Mouse (Mus musculus) neural tube, embryonic 15.5 days (tissue): ENCODE measurements around the gene Tubg2. TPM values are rescaled to one million over a fixed set of nuclear protein-coding genes. Genes with fewer than 3 reads are reported as not detected.
A peak's percentile ranks its signal among the peaks of the same experiment; 100 is the strongest.
"Not testable (repeated sequence)": the region's sequence is repeated elsewhere in the genome, so short reads cannot be mapped to it uniquely, and the experiment has no call there.

ENCODE experiments used
- ATAC-seq: fragments of 200-750 bp; cut with Nextera tagmentation; 2 replicates; pipeline ENCODE4 v1.8.0; 2017; ENCODE audit warnings: mild to moderate bottlenecking, moderate TSS enrichment, moderate library complexity; ENCODE audit not compliant: low FRiP score
- H3K27ac ChIP-seq: fragments of 300-500 bp; sonication (generic); replicated peaks from 2 replicates; pipeline ENCODE4 v1.5.1; 2015; ENCODE audit warnings: mild to moderate bottlenecking, inconsistent platforms
- H3K27me3 ChIP-seq: fragments of 300-500 bp; sonication (generic); replicated peaks from 2 replicates; pipeline ENCODE4 v1.6.1; 2015; ENCODE audit warnings: inconsistent platforms
- H3K36me3 ChIP-seq: fragments of 300-500 bp; sonication (generic); 2 replicates; pipeline ENCODE4 v1.6.1; 2015; ENCODE audit warnings: inconsistent platforms
- H3K4me1 ChIP-seq: fragments of 300-500 bp; sonication (generic); 2 replicates; pipeline ENCODE4 v1.6.1; 2015; ENCODE audit warnings: inconsistent platforms
- H3K4me2 ChIP-seq: fragments of 300-500 bp; sonication (generic); 2 replicates; pipeline ENCODE4 v1.6.1; 2015; ENCODE audit warnings: inconsistent platforms, mild to moderate bottlenecking, moderate library complexity
- H3K4me3 ChIP-seq: fragments of 300-500 bp; sonication (generic); replicated peaks from 2 replicates; pipeline ENCODE4 v1.5.1; 2015; ENCODE audit warnings: mild to moderate bottlenecking, inconsistent platforms
- H3K9ac ChIP-seq: fragments of 300-500 bp; sonication (generic); replicated peaks from 2 replicates; pipeline ENCODE4 v1.6.1; 2015; ENCODE audit warnings: mild to moderate bottlenecking, inconsistent platforms
- H3K9me3 ChIP-seq: fragments of 300-500 bp; sonication (generic); replicated peaks from 2 replicates; pipeline ENCODE4 v1.6.1; 2016; ENCODE audit warnings: inconsistent platforms
- WGBS: fragments of 180-500 bp; shearing (Covaris S2); methylation state at CpG from one replicate; pipeline ENCODE4 v1.1.7; 2015; ENCODE audit warnings: mixed read lengths; 5-methylcytosine and 5-hydroxymethylcytosine counted together
- polyA plus RNA-seq: library from polyadenylated mRNA; unstranded; fragments of >200 nt; fragmentation: Nextera tagmentation; extraction: Ambion mirVana; gene quantifications from 2 replicates; pipeline ENCODE4 v1.2.1, GENCODE M21; 2015

Gene Tubg2
- polyA plus RNA-seq, result 49.9 and 60.7 TPM in 2 replicates

DNA sequence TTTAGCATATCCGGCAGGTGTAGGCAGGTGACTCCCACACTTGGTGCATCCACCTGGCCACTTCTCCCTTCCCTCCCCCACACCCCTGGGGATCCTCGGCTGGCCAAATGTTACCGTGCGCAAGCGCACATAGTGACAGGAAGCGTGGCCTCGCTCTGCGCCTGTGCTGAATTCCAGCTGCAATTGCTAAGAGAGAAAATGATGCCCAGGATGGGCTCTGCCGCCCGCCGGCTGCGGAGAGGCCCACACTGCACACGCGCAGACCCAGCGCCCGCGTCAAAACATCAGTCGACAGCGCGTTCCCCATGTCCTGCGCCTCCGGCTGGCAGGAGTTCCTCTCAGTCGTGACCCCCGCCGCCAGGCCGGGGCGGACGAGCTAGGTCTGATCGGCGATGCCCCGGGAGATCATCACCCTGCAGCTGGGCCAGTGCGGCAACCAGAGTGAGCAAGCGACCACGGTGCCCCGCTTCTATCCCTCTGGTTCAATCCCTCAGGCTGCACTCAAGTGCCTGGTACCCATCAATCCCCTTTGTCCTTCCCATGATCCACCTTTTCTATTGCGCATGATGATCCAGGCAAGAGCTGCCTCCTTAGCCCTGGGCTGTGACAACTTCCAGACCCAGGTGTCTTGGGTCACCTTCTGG is at the start of gene Tubg2:
TSS of gene Tubg2 (plus strand) at position 180 of the 644 bp plus-strand sequence.
- Histone ChIP-seq H3K9me3 (no peaks in the 10 kb centered on the region), H3K4me3 (peak within 1 kb of the TSS; percentile 52), H3K9ac (peak within 1 kb of the TSS; percentile 71), H3K27ac (peak within 1 kb of the TSS; percentile 92), H3K36me3 (0 out of 2 replicates have a peak, but pooled peaks cover 2% of the 10 kb centered on the region), H3K27me3 (0 out of 2 replicates have a peak, but pooled peaks cover 6% of the 10 kb centered on the region), H3K4me1 (peaks cover 18% of the 10 kb centered on the region), H3K4me2 (peak within 1 kb of the TSS; percentile 76)
- peak; percentile 93 for ATAC-seq
- 1% methylated on average over 36 of the region's 36 CpGs for WGBS

GRCm38 (mm10) chr11:101109351-101109750 is 46.4 kb upstream of the Tubg2 start:
- H3K4me2 ChIP-seq, result no peak overlapping the region
- H3K9me3 ChIP-seq, result no peaks in the 10 kb centered on the region
- H3K4me3 ChIP-seq, result no peak overlapping the region
- no peak overlapping the region for H3K9ac ChIP-seq
- peaks cover 4% of the 10 kb centered on the region; the same call in 1 of the 2 replicates for H3K4me1 ChIP-seq
- H3K27ac ChIP-seq, result no peak overlapping the region
- H3K36me3 ChIP-seq, result peaks cover 4% of the 10 kb centered on the region
- no peak for ATAC-seq
- 58% methylated on average over 4 of the region's 4 CpGs for WGBS
- H3K27me3 ChIP-seq, result no peaks in the 10 kb centered on the region

- Histone ChIP-seq H3K27me3 (no peaks in the 10 kb centered on the region), H3K9ac (no peak overlapping the region), H3K27ac (no peak overlapping the region), H3K4me2 (no peak overlapping the region), H3K4me1 (peaks cover 18% of the 10 kb centered on the region), H3K4me3 (no peak overlapping the region), H3K36me3 (no peaks in the 10 kb centered on the region; the same call in 1 of the 2 replicates), H3K9me3 (no peaks in the 10 kb centered on the region)
- 62% methylated on average over 5 of the region's 5 CpGs for WGBS
- ATAC-seq, result no peak
Observed at GRCm38 (mm10) chr11:101110708-101111107, 45.0 kb upstream of the Tubg2 start.

- Histone ChIP-seq H3K4me2 (no peak overlapping the region), H3K27ac (no peak overlapping the region), H3K27me3 (no peaks in the 10 kb centered on the region), H3K9ac (no peak overlapping the region), H3K9me3 (no peaks in the 10 kb centered on the region), H3K4me1 (peaks cover 23% of the 10 kb centered on the region), H3K36me3 (no peaks in the 10 kb centered on the region; the same call in 1 of the 2 replicates), H3K4me3 (no peak overlapping the region)
- 92% methylated on average over 4 of the region's 4 CpGs for WGBS
- no peak for ATAC-seq
Observed at GRCm38 (mm10) chr11:101111178-101111577, 44.5 kb upstream of the Tubg2 start.

DNA sequence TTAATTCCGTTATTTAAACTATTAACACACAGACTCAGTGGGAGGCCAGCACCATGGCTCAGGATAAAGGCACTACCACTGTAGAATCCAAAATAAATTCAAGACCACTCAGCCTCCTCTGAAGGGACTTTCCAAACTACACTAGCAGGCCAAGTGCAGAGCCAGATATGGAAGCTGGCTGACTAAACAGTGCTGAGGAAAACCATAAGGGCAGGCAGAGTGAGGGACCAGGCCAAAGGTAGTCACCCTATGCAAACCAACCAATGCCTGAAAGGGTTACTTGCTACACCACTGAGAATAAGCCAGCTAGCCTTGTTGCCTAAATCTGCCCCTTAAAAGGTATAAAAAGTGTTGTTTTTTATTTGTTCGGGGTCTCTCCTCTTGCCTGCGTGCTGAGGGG is 43.5 kb upstream of the Tubg2 start:
- no peaks in the 10 kb centered on the region for H3K9me3 ChIP-seq
- no peaks in the 10 kb centered on the region; the same call in 1 of the 2 replicates for H3K36me3 ChIP-seq
- H3K27ac ChIP-seq, result no peak overlapping the region
- H3K4me1 ChIP-seq, result peaks cover 32% of the 10 kb centered on the region
- ATAC-seq, result no peak
- no peaks in the 10 kb centered on the region for H3K27me3 ChIP-seq
- no peak overlapping the region for H3K4me2 ChIP-seq
- H3K4me3 ChIP-seq, result no peak overlapping the region
- H3K9ac ChIP-seq, result no peak overlapping the region
- WGBS, result 83% methylated on average over 3 of the region's 3 CpGs

- H3K36me3 ChIP-seq, result no peaks in the 10 kb centered on the region; the same call in 1 of the 2 replicates
- H3K27me3 ChIP-seq, result no peaks in the 10 kb centered on the region
- peaks cover 52% of the 10 kb centered on the region for H3K4me1 ChIP-seq
- peak overlapping the region; percentile 35; the same call in 1 of the 2 replicates for H3K27ac ChIP-seq
- WGBS, result 19% methylated on average over 2 of the region's 2 CpGs
- no peak for ATAC-seq
- H3K4me2 ChIP-seq, result 0 out of 2 replicates have a peak overlapping the region, but pooled peaks have one; percentile 7
- H3K4me3 ChIP-seq, result no peak overlapping the region
- H3K9ac ChIP-seq, result 0 out of 2 replicates have a peak overlapping the region, but pooled peaks have one; percentile 14
- H3K9me3 ChIP-seq, result no peaks in the 10 kb centered on the region
Observed at GRCm38 (mm10) chr11:101115564-101115963, 40.1 kb upstream of the Tubg2 start.

DNA sequence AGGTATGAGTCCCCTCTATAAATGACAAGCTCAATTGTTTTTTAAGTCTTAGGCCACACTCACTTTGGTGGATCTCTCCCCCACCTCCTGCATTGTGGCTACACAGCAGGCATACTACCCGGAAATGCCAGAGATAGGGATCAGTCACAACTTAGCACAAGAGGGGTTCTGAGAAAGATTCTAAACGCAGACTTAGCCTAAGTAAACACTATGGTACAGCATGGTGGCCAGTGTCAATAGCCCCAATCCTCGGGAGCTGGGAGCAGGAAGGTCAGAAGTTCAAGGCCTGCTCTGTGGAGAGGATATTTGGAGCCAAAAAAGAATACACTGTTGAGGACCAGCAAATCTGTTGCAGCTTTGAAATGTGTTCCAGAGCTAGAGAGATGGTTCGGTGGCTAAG is 37.6 kb upstream of the Tubg2 start:
- 63% methylated on average over 4 of the region's 4 CpGs for WGBS
- Histone ChIP-seq H3K4me3 (peak overlapping the region; percentile 89), H3K27me3 (no peaks in the 10 kb centered on the region), H3K36me3 (peaks cover 9% of the 10 kb centered on the region), H3K9ac (peak overlapping the region; percentile 93), H3K27ac (no peak overlapping the region), H3K4me2 (peak overlapping the region; percentile 79), H3K4me1 (peaks cover 56% of the 10 kb centered on the region), H3K9me3 (no peaks in the 10 kb centered on the region)
- ATAC-seq, result no peak

- H3K4me1 ChIP-seq, result peaks cover 56% of the 10 kb centered on the region
- peak overlapping the region; percentile 79 for H3K4me2 ChIP-seq
- H3K9ac ChIP-seq, result peak overlapping the region; percentile 93
- peaks cover 19% of the 10 kb centered on the region for H3K36me3 ChIP-seq
- no peak overlapping the region; the same call in none of the 2 replicates for H3K27ac ChIP-seq
- H3K4me3 ChIP-seq, result peak overlapping the region; percentile 89
- ATAC-seq, result peak; percentile 73
- no peaks in the 10 kb centered on the region for H3K9me3 ChIP-seq
- 2% methylated on average over 35 of the region's 39 CpGs for WGBS
- no peaks in the 10 kb centered on the region for H3K27me3 ChIP-seq
Observed at GRCm38 (mm10) chr11:101119131-101119760, 36.5 kb upstream of the Tubg2 start.

- peak; percentile 96 for ATAC-seq
- Histone ChIP-seq H3K9me3 (no peaks in the 10 kb centered on the region), H3K4me1 (peaks cover 49% of the 10 kb centered on the region), H3K9ac (peak within 1 kb of the TSS; percentile 93), H3K27ac (peak within 1 kb of the TSS; percentile 94), H3K4me2 (peak within 1 kb of the TSS; percentile 95), H3K27me3 (no peaks in the 10 kb centered on the region), H3K4me3 (peak within 1 kb of the TSS; percentile 89), H3K36me3 (peaks cover 19% of the 10 kb centered on the region)
- WGBS, result under 1% methylated on average over 61 of the region's 61 CpGs
Observed at GRCm38 (mm10) chr11:101119761-101120544, 35.8 kb upstream of the Tubg2 start, which contains the start of the genes Retreg3 and Tubg1. Gene Retreg3, minus strand, starts transcription at chr11:101119893. Gene Tubg1, plus strand, starts transcription at chr11:101119938.

GRCm38 (mm10) chr11:101120545-101121188 is 35.0 kb upstream of the Tubg2 start:
- peak overlapping the region; percentile 94 for H3K27ac ChIP-seq
- no peak; the same call in 1 of the 2 replicates for ATAC-seq
- 22% methylated on average over 19 of the region's 19 CpGs for WGBS
- no peaks in the 10 kb centered on the region for H3K9me3 ChIP-seq
- peaks cover 24% of the 10 kb centered on the region for H3K36me3 ChIP-seq
- H3K4me3 ChIP-seq, result peak overlapping the region; percentile 89
- no peaks in the 10 kb centered on the region for H3K27me3 ChIP-seq
- peak overlapping the region; percentile 88 for H3K9ac ChIP-seq
- peak overlapping the region; percentile 95 for H3K4me2 ChIP-seq
- peaks cover 42% of the 10 kb centered on the region for H3K4me1 ChIP-seq

GRCm38 (mm10) chr11:101124494-101124893 is 31.2 kb upstream of the Tubg2 start:
- H3K9ac ChIP-seq, ATAC-seq, H3K27me3 ChIP-seq, H3K9me3 ChIP-seq, H3K4me2 ChIP-seq, H3K27ac ChIP-seq, H3K4me3 ChIP-seq: not testable (repeated sequence)
- Histone ChIP-seq H3K4me1 (peaks cover 11% of the 10 kb centered on the region), H3K36me3 (peaks cover 37% of the 10 kb centered on the region)
- WGBS, result 93% methylated on average over 8 of the region's 8 CpGs
